Mouse (Mus musculus) hindbrain, embryonic 16.5 days (tissue): ENCODE measurements around the gene Trp63. TPM values are rescaled to one million over a fixed set of nuclear protein-coding genes. Genes with fewer than 3 reads are reported as not detected.

Experiments used
- ATAC-seq: fragments of 200-750 bp; cut with Nextera tagmentation; 2 replicates; pipeline ENCODE4 v1.8.0; 2017; ENCODE audit warnings: moderate TSS enrichment, moderate library complexity
- H3K27ac ChIP-seq: fragments of 300-500 bp; sonication (generic); 2 replicates; pipeline ENCODE4 v1.5.1; 2014; ENCODE audit warnings: low read depth, mild to moderate bottlenecking, control low read depth, low read length, moderate library complexity
- H3K27me3 ChIP-seq: fragments of 300-500 bp; sonication (generic); replicated peaks from 2 replicates; pipeline ENCODE4 v1.6.1; 2014; ENCODE audit warnings: low read length; ENCODE audit not compliant: control insufficient read depth, insufficient read depth
- H3K36me3 ChIP-seq: fragments of 300-500 bp; sonication (generic); 2 replicates; pipeline ENCODE4 v1.6.1; 2014; ENCODE audit warnings: mild to moderate bottlenecking, low read length, moderate library complexity, mixed read lengths; ENCODE audit not compliant: control insufficient read depth, insufficient read depth
- H3K4me1 ChIP-seq: fragments of 300-500 bp; sonication (generic); 2 replicates; pipeline ENCODE4 v1.6.1; 2014; ENCODE audit warnings: low read depth, low read length; ENCODE audit not compliant: control insufficient read depth, insufficient read depth
- H3K4me2 ChIP-seq: fragments of 300-500 bp; sonication (generic); 2 replicates; pipeline ENCODE4 v1.6.1; 2014; ENCODE audit warnings: mild to moderate bottlenecking, low read length, control low read depth, moderate library complexity
- H3K4me3 ChIP-seq: fragments of 300-500 bp; sonication (generic); 2 replicates; pipeline ENCODE4 v1.5.1; 2014; ENCODE audit warnings: mild to moderate bottlenecking, low read length, control low read depth, moderate library complexity
- H3K9ac ChIP-seq: fragments of 300-500 bp; sonication (generic); 2 replicates; pipeline ENCODE4 v1.6.1; 2014; ENCODE audit warnings: low read depth, mild to moderate bottlenecking, control low read depth, low read length, moderate library complexity
- H3K9me3 ChIP-seq: fragments of 300-500 bp; sonication (generic); 2 replicates; pipeline ENCODE4 v1.6.1; 2014; ENCODE audit warnings: mild to moderate bottlenecking, low read length, moderate library complexity; ENCODE audit not compliant: control insufficient read depth
- WGBS: fragments of 180-500 bp; shearing (Covaris S2); extraction: QIAGEN DNeasy Blood & Tissue Kit; methylation state at CpG from one replicate; pipeline ENCODE4 v1.1.7; 2014; 5-methylcytosine and 5-hydroxymethylcytosine counted together
- polyA plus RNA-seq: library from polyadenylated mRNA; unstranded; fragments of >200 nt; fragmentation: Nextera tagmentation; extraction: Ambion mirVana; gene quantifications from 2 replicates; pipeline ENCODE4 v1.2.1, GENCODE M21; 2015

Gene Trp63
- polyA plus RNA-seq, 1 experiment from 2014 or later: 0.18 TPM

GRCm38 (mm10) chr16:25804955-25805354 lies 121.4 kb downstream of the Trp63 start:
- Histone ChIP-seq H3K4me1 (no peaks in the 10 kb centered on the region), H3K9me3 (no peaks in the 10 kb centered on the region), H3K27me3 (no peaks in the 10 kb centered on the region), H3K4me2 (no peak overlapping the region), H3K9ac (no peak overlapping the region), H3K36me3 (no peaks in the 10 kb centered on the region), H3K4me3 (no peak overlapping the region), H3K27ac (no peak overlapping the region)
- ATAC-seq: no peak
- 72% methylated on average over 3 of the region's 3 CpGs for WGBS

- Histone ChIP-seq H3K4me1 (no peaks in the 10 kb centered on the region), H3K9ac (no peak overlapping the region), H3K27me3 (no peaks in the 10 kb centered on the region), H3K9me3 (no peaks in the 10 kb centered on the region), H3K27ac (no peak overlapping the region), H3K4me3 (no peak overlapping the region), H3K36me3 (no peaks in the 10 kb centered on the region), H3K4me2 (no peak overlapping the region)
- no peak for ATAC-seq
Measured at GRCm38 (mm10) chr16:25807116-25807515, 123.6 kb downstream of the Trp63 start.

GRCm38 (mm10) chr16:25817753-25818624 lies 134.4 kb downstream of the Trp63 start:
- no peaks in the 10 kb centered on the region for H3K36me3 ChIP-seq
- no peaks in the 10 kb centered on the region for H3K9me3 ChIP-seq
- no peaks in the 10 kb centered on the region for H3K27me3 ChIP-seq
- 23% methylated on average over 10 of the region's 10 CpGs for WGBS
- H3K4me1 ChIP-seq: no peaks in the 10 kb centered on the region
- H3K27ac ChIP-seq: no peak overlapping the region
- no peak overlapping the region for H3K9ac ChIP-seq
- no peak overlapping the region for H3K4me3 ChIP-seq
- no peak for ATAC-seq
- no peak overlapping the region for H3K4me2 ChIP-seq

- Histone ChIP-seq H3K27me3 (no peaks in the 10 kb centered on the region), H3K36me3 (no peaks in the 10 kb centered on the region), H3K4me3 (no peak overlapping the region), H3K9ac (no peak overlapping the region), H3K27ac (no peak overlapping the region), H3K4me1 (no peaks in the 10 kb centered on the region), H3K4me2 (no peak overlapping the region), H3K9me3 (no peaks in the 10 kb centered on the region)
- 79% methylated on average over 7 of the region's 7 CpGs for WGBS
- ATAC-seq: no peak
Measured at GRCm38 (mm10) chr16:25826016-25826415, 142.5 kb downstream of the Trp63 start.

GRCm38 (mm10) chr16:25832576-25832975 lies 149.0 kb downstream of the Trp63 start:
- no peak overlapping the region for H3K9ac ChIP-seq
- H3K4me3 ChIP-seq: no peak overlapping the region
- H3K27ac ChIP-seq: no peak overlapping the region
- ATAC-seq: no peak
- H3K9me3 ChIP-seq: no peaks in the 10 kb centered on the region
- 84% methylated on average over 4 of the region's 4 CpGs for WGBS
- H3K4me2 ChIP-seq: no peak overlapping the region
- H3K36me3 ChIP-seq: no peaks in the 10 kb centered on the region
- no peaks in the 10 kb centered on the region for H3K27me3 ChIP-seq
- H3K4me1 ChIP-seq: no peaks in the 10 kb centered on the region

- ATAC-seq: no peak
- H3K4me2 ChIP-seq: no peak overlapping the region
- H3K4me3 ChIP-seq: no peak overlapping the region
- H3K36me3 ChIP-seq: no peaks in the 10 kb centered on the region
- no peaks in the 10 kb centered on the region for H3K4me1 ChIP-seq
- WGBS: 90% methylated on average over 3 of the region's 3 CpGs
- no peak overlapping the region for H3K9ac ChIP-seq
- no peak overlapping the region for H3K27ac ChIP-seq
- H3K9me3 ChIP-seq: no peaks in the 10 kb centered on the region
- H3K27me3 ChIP-seq: no peaks in the 10 kb centered on the region
Measured at GRCm38 (mm10) chr16:25835301-25835700, 151.7 kb downstream of the Trp63 start.

- Histone ChIP-seq H3K27me3 (no peaks in the 10 kb centered on the region), H3K9ac (no peak overlapping the region), H3K4me3 (no peak overlapping the region), H3K36me3 (no peaks in the 10 kb centered on the region), H3K9me3 (no peaks in the 10 kb centered on the region), H3K27ac (no peak overlapping the region), H3K4me2 (no peak overlapping the region), H3K4me1 (no peaks in the 10 kb centered on the region)
- 90% methylated on average over 5 of the region's 5 CpGs for WGBS
- ATAC-seq: no peak
Measured at GRCm38 (mm10) chr16:25835723-25836122, 152.2 kb downstream of the Trp63 start.

GRCm38 (mm10) chr16:25842996-25843395 lies 159.4 kb downstream of the Trp63 start:
- no peak overlapping the region for H3K27ac ChIP-seq
- 82% methylated on average over 6 of the region's 6 CpGs for WGBS
- no peak overlapping the region for H3K4me3 ChIP-seq
- no peaks in the 10 kb centered on the region for H3K4me1 ChIP-seq
- no peaks in the 10 kb centered on the region for H3K9me3 ChIP-seq
- H3K27me3 ChIP-seq: no peaks in the 10 kb centered on the region
- H3K9ac ChIP-seq: no peak overlapping the region
- no peak for ATAC-seq
- H3K36me3 ChIP-seq: no peaks in the 10 kb centered on the region
- no peak overlapping the region for H3K4me2 ChIP-seq

- 93% methylated on average over 13 of the region's 13 CpGs for WGBS
- Histone ChIP-seq H3K27ac (no peak overlapping the region), H3K36me3 (no peaks in the 10 kb centered on the region), H3K27me3 (no peaks in the 10 kb centered on the region), H3K4me2 (no peak overlapping the region), H3K4me3 (no peak overlapping the region), H3K9ac (no peak overlapping the region), H3K4me1 (no peaks in the 10 kb centered on the region), H3K9me3 (no peaks in the 10 kb centered on the region)
- no peak for ATAC-seq
Measured at GRCm38 (mm10) chr16:25843625-25844024, 160.1 kb downstream of the Trp63 start.
